Mouse (Mus musculus) macrophage (primary cell): ENCODE data around the gene Igsf23. TPM values are rescaled to one million over a fixed set of nuclear protein-coding genes. Genes with fewer than 3 reads are reported as not detected.
A peak's percentile ranks its signal among the peaks of the same experiment; 100 is the strongest.

Source experiments
- H3K27ac ChIP-seq: fragments of 350-480 bp; formaldehyde crosslinking; 2 replicates; pipeline ENCODE4 v1.9.0; 2021
- H3K36me3 ChIP-seq: fragments of 350-480 bp; formaldehyde crosslinking; 2 replicates; pipeline ENCODE4 v1.9.0; 2021; ENCODE audit errors: inconsistent target
- H3K4me3 ChIP-seq: fragments of 350-480 bp; formaldehyde crosslinking; 2 replicates; pipeline ENCODE4 v1.9.0; 2021; ENCODE audit errors: inconsistent target
- H3K79me2 ChIP-seq: fragments of 350-480 bp; formaldehyde crosslinking; 2 replicates; pipeline ENCODE4 v1.9.0; 2021; ENCODE audit errors: inconsistent target
- WGBS: methylation state at CpG from one replicate; pipeline ENCODE4 v1.1.7; 2026; ENCODE audit warnings: inconsistent platforms; ENCODE audit not compliant: missing documents; 5-methylcytosine and 5-hydroxymethylcytosine counted together
- polyA plus RNA-seq: library from polyadenylated mRNA; stranded (reverse); fragments of 250-400 nt; gene quantifications from 3 replicates; pipeline ENCODE4 v1.2.4, GENCODE M21; 2018; ENCODE audit warnings: inconsistent platforms

The Igsf23 gene
- polyA plus RNA-seq, 1 experiment from 2014 or later = not detected

- WGBS = 19% methylated on average over 2 of the region's 2 CpGs
- Histone ChIP-seq H3K79me2 (no peaks in the 10 kb centered on the region), H3K4me3 (no peak overlapping the region), H3K27ac (no peak overlapping the region), H3K36me3 (no peaks in the 10 kb centered on the region)
Measured at GRCm38 (mm10) chr7:19926849-19927480, 23.6 kb downstream of the Igsf23 start.

GRCm38 (mm10) chr7:19925376-19925775 is 25.2 kb downstream of the Igsf23 start:
- H3K36me3 ChIP-seq = no peaks in the 10 kb centered on the region
- H3K4me3 ChIP-seq = no peak overlapping the region
- 91% methylated on average over 1 of the region's 1 CpGs for WGBS
- no peak overlapping the region for H3K27ac ChIP-seq
- peaks cover under 1% of the 10 kb centered on the region; the same call in 1 of the 2 replicates for H3K79me2 ChIP-seq

GRCm38 (mm10) chr7:19923797-19924196 is 26.8 kb downstream of the Igsf23 start:
- no peak overlapping the region for H3K4me3 ChIP-seq
- no peak overlapping the region for H3K27ac ChIP-seq
- H3K79me2 ChIP-seq = peaks cover 16% of the 10 kb centered on the region
- H3K36me3 ChIP-seq = no peaks in the 10 kb centered on the region
- WGBS = 52% methylated on average over 11 of the region's 15 CpGs

- WGBS = 17% methylated on average over 2 of the region's 2 CpGs
- Histone ChIP-seq H3K36me3 (peaks cover 2% of the 10 kb centered on the region; the same call in 1 of the 2 replicates), H3K4me3 (no peak overlapping the region), H3K79me2 (peaks cover 21% of the 10 kb centered on the region), H3K27ac (0 out of 2 replicates have a peak overlapping the region, but pooled peaks have one; percentile 1)
Measured at GRCm38 (mm10) chr7:19923354-19923753, 27.2 kb downstream of the Igsf23 start.

GRCm38 (mm10) chr7:19920506-19921261 is 29.9 kb downstream of the Igsf23 start, which contains the start of gene Pvr:
TSS of gene Pvr (minus strand) at chr7:19921160.
- Histone ChIP-seq H3K4me3 (peak within 1 kb of the TSS; percentile 47), H3K36me3 (peaks cover 24% of the 10 kb centered on the region), H3K27ac (peak within 1 kb of the TSS; percentile 35), H3K79me2 (peaks cover 32% of the 10 kb centered on the region)
- 1% methylated on average over 51 of the region's 60 CpGs for WGBS

- peaks cover 32% of the 10 kb centered on the region for H3K79me2 ChIP-seq
- H3K27ac ChIP-seq = peak overlapping the region; percentile 35; the same call in 1 of the 2 replicates
- peak overlapping the region; percentile 47 for H3K4me3 ChIP-seq
- WGBS = 38% methylated on average over 4 of the region's 4 CpGs
- H3K36me3 ChIP-seq = peaks cover 27% of the 10 kb centered on the region
Measured at GRCm38 (mm10) chr7:19920166-19920505, 30.4 kb downstream of the Igsf23 start.

- Histone ChIP-seq H3K27ac (no peak overlapping the region), H3K4me3 (no peak overlapping the region), H3K79me2 (peaks cover 23% of the 10 kb centered on the region), H3K36me3 (peaks cover 60% of the 10 kb centered on the region)
- 92% methylated on average over 7 of the region's 7 CpGs for WGBS
Measured at GRCm38 (mm10) chr7:19914558-19914957, 36.0 kb downstream of the Igsf23 start.

GRCm38 (mm10) chr7:19911695-19912524 is 38.6 kb downstream of the Igsf23 start:
- H3K36me3 ChIP-seq = peaks cover 63% of the 10 kb centered on the region
- H3K79me2 ChIP-seq = no peaks in the 10 kb centered on the region
- H3K27ac ChIP-seq = no peak overlapping the region
- 95% methylated on average over 23 of the region's 23 CpGs for WGBS
- no peak overlapping the region for H3K4me3 ChIP-seq

GRCm38 (mm10) chr7:19911292-19911658 is 39.3 kb downstream of the Igsf23 start:
- no peaks in the 10 kb centered on the region for H3K79me2 ChIP-seq
- 80% methylated on average over 6 of the region's 6 CpGs for WGBS
- H3K27ac ChIP-seq = no peak overlapping the region
- H3K36me3 ChIP-seq = peaks cover 57% of the 10 kb centered on the region
- H3K4me3 ChIP-seq = no peak overlapping the region

- Histone ChIP-seq H3K27ac (no peak overlapping the region), H3K79me2 (no peaks in the 10 kb centered on the region), H3K36me3 (peaks cover 51% of the 10 kb centered on the region), H3K4me3 (no peak overlapping the region)
- 56% methylated on average over 21 of the region's 21 CpGs for WGBS
Measured at GRCm38 (mm10) chr7:19910421-19911291, 39.9 kb downstream of the Igsf23 start.

GRCm38 (mm10) chr7:19889881-19890280 is 60.7 kb downstream of the Igsf23 start:
- Histone ChIP-seq H3K36me3 (no peaks in the 10 kb centered on the region), H3K4me3 (no peak overlapping the region), H3K27ac (no peak overlapping the region), H3K79me2 (no peaks in the 10 kb centered on the region)
- whole genome bisulfite sequencing = 35% methylated on average over 8 of the region's 8 CpGs

GRCm38 (mm10) chr7:19887849-19888248 is 62.7 kb downstream of the Igsf23 start, which contains the start of gene Ceacam19:
TSS of gene Ceacam19 (minus strand) at chr7:19887965.
- no peak within 1 kb of the TSS for H3K27ac ChIP-seq
- 54% methylated on average over 6 of the region's 7 CpGs for WGBS
- H3K4me3 ChIP-seq = no peak within 1 kb of the TSS
- H3K79me2 ChIP-seq = no peaks in the 10 kb centered on the region
- H3K36me3 ChIP-seq = no peaks in the 10 kb centered on the region
